7 mouse cellular contexts compared by ENCODE assay signal in genomic region chr19:45073871-45074542, GRCm38 (mm10). TPM values are rescaled to one million over a fixed set of nuclear protein-coding genes. Genes with fewer than 3 reads are reported as not detected.
DNase-seq lines count a peak whose midpoint lies in the region; ATAC-seq and TF ChIP-seq lines count a peak whose summit lies in the region.

No protein-coding gene starts in this region.

- ATAC-seq in forebrain, postnatal 0 days: peak; percentile 62
- ATAC-seq in limb, embryonic 14.5 days (ENCODE audit: low FRiP score, low read depth): no peak
- ATAC-seq in midbrain, embryonic 14.5 days (ENCODE audit: low FRiP score, low TSS enrichment): peak; percentile 51; the same call in 1 of the 2 replicates

- TF ChIP-seq POLR2A in limb, embryonic 14.5 days (IDR thresholded peaks at IDR 0.05; ENCODE audit: borderline replicate concordance, extremely low read depth, insufficient read depth, insufficient read length): no peak

- H3K36me3 ChIP-seq in forebrain, postnatal 0 days (ENCODE audit: insufficient read depth): no peaks in the 10 kb centered on the region
- H3K36me3 ChIP-seq in limb, embryonic 14.5 days (ENCODE audit: control insufficient read depth, insufficient read depth, low read length): no peaks in the 10 kb centered on the region
- no peaks in the 10 kb centered on the region for H3K36me3 ChIP-seq in midbrain, embryonic 14.5 days (ENCODE audit: control insufficient read depth, insufficient read depth, low read length)

- H3K27ac ChIP-seq in forebrain, postnatal 0 days (ENCODE audit: low read depth, low read length): no peak overlapping the region
- peak overlapping the region; percentile 99 for H3K27ac ChIP-seq in limb, embryonic 14.5 days (replicated peaks; ENCODE audit: low read depth, low read length)
- H3K27ac ChIP-seq in midbrain, embryonic 14.5 days (replicated peaks; ENCODE audit: low read depth, low read length): peak overlapping the region; percentile 92

- peak overlapping the region; percentile 100 for H3K4me2 ChIP-seq in forebrain, postnatal 0 days (ENCODE audit: low read depth)
- H3K4me2 ChIP-seq in limb, embryonic 14.5 days (replicated peaks; ENCODE audit: low read depth, low read length, severe bottlenecking): peak overlapping the region; percentile 93
- peak overlapping the region; percentile 99 for H3K4me2 ChIP-seq in midbrain, embryonic 14.5 days (ENCODE audit: low read length)

- peak; percentile 90 for DNase-seq in ZHBTc4 (ENCODE audit: low read depth, low spot score)
- DNase-seq in cerebellum, adult 8-10 months: peak; percentile 78
- peak; percentile 90 for DNase-seq in forebrain, postnatal 0 days
- peak; percentile 93 for DNase-seq in induced T-regulatory cell, adult 2 months (ENCODE audit: low read depth)
- peak; percentile 89 for DNase-seq in limb, embryonic 14.5 days (ENCODE audit: low spot score)
- peak; percentile 94 for DNase-seq in midbrain, embryonic 14.5 days
- DNase-seq in spleen, adult 18-20 months: peak; percentile 72 to 76

- peaks cover 37% of the 10 kb centered on the region for H3K27me3 ChIP-seq in forebrain, postnatal 0 days (ENCODE audit: insufficient read depth, low read length)
- peaks cover 35% of the 10 kb centered on the region for H3K27me3 ChIP-seq in limb, embryonic 14.5 days (ENCODE audit: control insufficient read depth, insufficient read depth, low read length)
- H3K27me3 ChIP-seq in midbrain, embryonic 14.5 days (ENCODE audit: control insufficient read depth, insufficient read depth, low read length): peaks cover 36% of the 10 kb centered on the region

- no peaks in the 10 kb centered on the region for H3K9me3 ChIP-seq in forebrain, postnatal 0 days (ENCODE audit: low read length)
- H3K9me3 ChIP-seq in limb, embryonic 14.5 days (ENCODE audit: control insufficient read depth, low read length): no peaks in the 10 kb centered on the region
- no peaks in the 10 kb centered on the region for H3K9me3 ChIP-seq in midbrain, embryonic 14.5 days (ENCODE audit: control insufficient read depth, low read length)

- 9% methylated on average over 20 of the region's 20 CpGs for WGBS in forebrain, postnatal 0 days
- 9% methylated on average over 20 of the region's 20 CpGs for WGBS in limb, embryonic 14.5 days
- WGBS in midbrain, embryonic 14.5 days: 8% methylated on average over 20 of the region's 20 CpGs

- TF ChIP-seq CTCF in forebrain, postnatal 0 days (IDR thresholded peaks at IDR 0.05; ENCODE audit: low read depth): peak; percentile 86

- H3K4me1 ChIP-seq in forebrain, postnatal 0 days (ENCODE audit: insufficient read depth): peaks cover 5% of the 10 kb centered on the region; the same call in 1 of the 2 replicates
- peaks cover 31% of the 10 kb centered on the region for H3K4me1 ChIP-seq in limb, embryonic 14.5 days (ENCODE audit: control insufficient read depth, insufficient read depth, low read length)
- H3K4me1 ChIP-seq in midbrain, embryonic 14.5 days (ENCODE audit: control insufficient read depth, insufficient read depth, low read length): peaks cover 10% of the 10 kb centered on the region; the same call in 1 of the 2 replicates

- H3K9ac ChIP-seq in forebrain, postnatal 0 days: peak overlapping the region; percentile 96
- peak overlapping the region; percentile 78 for H3K9ac ChIP-seq in limb, embryonic 14.5 days (ENCODE audit: low read depth, low read length, severe bottlenecking)
- peak overlapping the region; percentile 74 for H3K9ac ChIP-seq in midbrain, embryonic 14.5 days (replicated peaks; ENCODE audit: low read length)

- peak overlapping the region; percentile 83 for H3K4me3 ChIP-seq in forebrain, postnatal 0 days (ENCODE audit: low read depth, low read length)
- peak overlapping the region; percentile 73 for H3K4me3 ChIP-seq in limb, embryonic 14.5 days (replicated peaks; ENCODE audit: low read length)
- peak overlapping the region; percentile 65 for H3K4me3 ChIP-seq in midbrain, embryonic 14.5 days (replicated peaks; ENCODE audit: low read depth, low read length)

RNA-seq across cellular contexts. Expression of gene Kazald1, which starts 1.0 kb away (rescaled TPM):
- total RNA-seq in forebrain, postnatal 0 days (2014; rRNA removed): 1.8 and 6.1 TPM in 2 replicates
- 1.4 and 1.7 TPM in 2 replicates for polyA plus RNA-seq in forebrain, postnatal 0 days (2015; fragmentation: Nextera tagmentation; extraction: Ambion mirVana)
- 20.5 and 22.9 TPM in 2 replicates for polyA plus RNA-seq in limb, embryonic 14.5 days (2012; rRNA removed)
- 31.1 and 33.1 TPM in 2 replicates for polyA plus RNA-seq in limb, embryonic 14.5 days (2014; fragmentation: Nextera tagmentation; extraction: Ambion mirVana)
- 0.72 and 1.4 TPM in 2 replicates for polyA plus RNA-seq in midbrain, embryonic 14.5 days (2014; fragmentation: Nextera tagmentation; extraction: Ambion mirVana)

RNA-seq across cellular contexts. Expression of gene Sfxn3, which starts 26.7 kb away (rescaled TPM):
- 50.7 and 53.1 TPM in 2 replicates for total RNA-seq in forebrain, postnatal 0 days (2014; rRNA removed)
- 93.3 and 106 TPM in 2 replicates for polyA plus RNA-seq in forebrain, postnatal 0 days (2015; fragmentation: Nextera tagmentation; extraction: Ambion mirVana)
- polyA plus RNA-seq in limb, embryonic 14.5 days (2012; rRNA removed): 44.9 and 48.0 TPM in 2 replicates
- 30.5 and 32.5 TPM in 2 replicates for polyA plus RNA-seq in limb, embryonic 14.5 days (2014; fragmentation: Nextera tagmentation; extraction: Ambion mirVana)
- 71.1 and 72.7 TPM in 2 replicates for polyA plus RNA-seq in midbrain, embryonic 14.5 days (2014; fragmentation: Nextera tagmentation; extraction: Ambion mirVana)

RNA-seq across cellular contexts. Expression of gene Pdzd7, which starts 28.5 kb away (rescaled TPM):
- 5.2 and 6.4 TPM in 2 replicates for total RNA-seq in forebrain, postnatal 0 days (2014; rRNA removed)
- 1.6 and 1.9 TPM in 2 replicates for polyA plus RNA-seq in forebrain, postnatal 0 days (2015; fragmentation: Nextera tagmentation; extraction: Ambion mirVana)
- 0.85 and 0.99 TPM in 2 replicates for polyA plus RNA-seq in limb, embryonic 14.5 days (2012; rRNA removed)
- polyA plus RNA-seq in limb, embryonic 14.5 days (2014; fragmentation: Nextera tagmentation; extraction: Ambion mirVana): 0.26 and 0.47 TPM in 2 replicates
- 2.4 and 2.8 TPM in 2 replicates for polyA plus RNA-seq in midbrain, embryonic 14.5 days (2014; fragmentation: Nextera tagmentation; extraction: Ambion mirVana)

RNA-seq across cellular contexts. Expression of gene Lzts2, which starts 59.8 kb away (rescaled TPM):
- 26.6 and 29.3 TPM in 2 replicates for total RNA-seq in forebrain, postnatal 0 days (2014; rRNA removed)
- polyA plus RNA-seq in forebrain, postnatal 0 days (2015; fragmentation: Nextera tagmentation; extraction: Ambion mirVana): 14.6 and 15.0 TPM in 2 replicates
- 87.0 and 123 TPM in 2 replicates for polyA plus RNA-seq in limb, embryonic 14.5 days (2012; rRNA removed)
- 64.7 and 75.6 TPM in 2 replicates for polyA plus RNA-seq in limb, embryonic 14.5 days (2014; fragmentation: Nextera tagmentation; extraction: Ambion mirVana)
- polyA plus RNA-seq in midbrain, embryonic 14.5 days (2014; fragmentation: Nextera tagmentation; extraction: Ambion mirVana): 16.1 and 21.5 TPM in 2 replicates
